Mouse (Mus musculus) ZHBTc4 (cell line): Measurements from ENCODE around the gene Cacna2d2.
"Not testable (repeated sequence)": the region's sequence is repeated elsewhere in the genome, so short reads cannot be mapped to it uniquely, and the experiment has no call there.

Experiments used
- DNase-seq: peaks from one replicate; pipeline ENCODE4 v3.0.0-alpha.2; 2011; ENCODE audit warnings: low read depth, low spot score

Cacna2d2 gene

GRCm38 (mm10) chr9:107553541-107554318 lies 154.3 kb downstream of the Cacna2d2 start:
- DNase-seq, result no peak

- peak; percentile 99 for DNase-seq
Observed at GRCm38 (mm10) chr9:107554319-107554825, 155.0 kb downstream of the Cacna2d2 start.

DNA sequence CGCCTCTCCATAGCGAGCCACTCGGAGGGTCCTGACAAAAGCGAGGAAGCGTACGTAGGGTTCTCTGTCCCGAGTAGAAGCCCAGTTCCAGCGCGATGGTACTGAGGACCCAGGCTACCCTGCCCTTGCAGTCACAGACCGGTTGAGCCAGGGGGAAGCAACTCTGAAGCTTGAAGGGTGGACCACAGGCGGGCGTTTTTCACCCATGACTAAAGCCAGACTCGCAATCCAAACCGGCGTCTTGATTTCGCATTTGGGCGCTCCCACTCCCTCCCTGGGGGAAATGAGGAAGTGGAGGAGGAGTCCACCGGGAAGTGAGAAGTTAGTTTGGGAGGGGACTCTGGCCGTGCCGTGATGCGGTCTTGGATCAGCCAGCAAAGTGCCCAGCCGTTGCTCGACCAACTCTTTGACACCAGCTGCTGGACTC lies 155.6 kb downstream of the Cacna2d2 start:
- DNase-seq, result peak; percentile 82

DNA sequence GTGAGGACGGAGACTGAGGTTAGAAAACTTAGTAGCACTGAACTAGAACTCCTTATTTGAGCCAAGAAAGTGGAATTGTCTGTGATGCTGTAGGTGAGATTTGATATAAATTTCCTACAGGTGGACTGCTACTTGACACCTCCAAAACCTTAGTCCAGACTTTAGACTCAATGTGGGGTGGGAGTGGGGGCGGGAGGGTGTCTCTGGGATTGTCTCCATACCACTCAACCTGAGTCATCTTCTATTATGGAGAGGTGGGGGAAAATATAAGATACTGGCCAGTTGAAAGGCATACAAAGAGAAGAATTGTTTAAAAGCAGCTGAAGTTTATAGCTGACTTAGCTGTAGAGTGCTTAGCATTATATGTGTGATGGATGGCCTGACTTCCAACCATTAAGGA lies 156.3 kb downstream of the Cacna2d2 start:
- DNase-seq, result no peak

- DNase-seq, result no peak
Observed at GRCm38 (mm10) chr9:107556346-107556745, 156.9 kb downstream of the Cacna2d2 start.

DNA sequence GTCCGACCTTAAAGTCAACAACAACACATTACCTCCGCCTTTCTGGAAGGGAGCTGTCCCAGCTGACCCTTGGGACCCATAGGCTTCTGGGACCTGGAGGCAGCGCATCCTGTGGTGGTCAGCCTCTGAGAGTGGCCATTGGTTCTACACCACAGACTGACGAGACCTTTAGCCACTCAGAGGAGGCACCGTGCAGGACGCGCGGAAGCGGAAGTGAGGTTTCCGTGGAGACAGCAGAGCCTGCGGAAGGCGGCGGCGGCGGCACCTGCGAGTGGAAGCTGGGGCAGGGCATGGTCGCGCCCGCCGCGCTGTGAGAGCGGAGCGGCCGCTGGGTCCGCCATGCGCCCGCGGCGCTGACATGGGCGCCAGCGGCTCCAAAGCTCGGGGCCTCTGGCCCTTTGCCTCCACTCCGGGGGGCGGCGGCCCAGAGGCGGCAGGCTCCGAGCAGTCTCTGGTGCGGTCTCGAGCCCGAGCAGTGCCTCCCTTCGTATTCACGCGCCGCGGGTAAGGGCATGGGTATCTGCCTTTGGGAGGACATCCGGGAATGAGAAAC lies 163.7 kb downstream of the Cacna2d2 start, which contains the start of gene Tusc2:
Gene Tusc2 (plus strand): TSS at position 227 of the 553 bp plus-strand sequence.
- DNase-seq, result peak; percentile 96

GRCm38 (mm10) chr9:107565556-107565955 lies 166.1 kb downstream of the Cacna2d2 start:
- DNase-seq, result not testable (repeated sequence)

DNA sequence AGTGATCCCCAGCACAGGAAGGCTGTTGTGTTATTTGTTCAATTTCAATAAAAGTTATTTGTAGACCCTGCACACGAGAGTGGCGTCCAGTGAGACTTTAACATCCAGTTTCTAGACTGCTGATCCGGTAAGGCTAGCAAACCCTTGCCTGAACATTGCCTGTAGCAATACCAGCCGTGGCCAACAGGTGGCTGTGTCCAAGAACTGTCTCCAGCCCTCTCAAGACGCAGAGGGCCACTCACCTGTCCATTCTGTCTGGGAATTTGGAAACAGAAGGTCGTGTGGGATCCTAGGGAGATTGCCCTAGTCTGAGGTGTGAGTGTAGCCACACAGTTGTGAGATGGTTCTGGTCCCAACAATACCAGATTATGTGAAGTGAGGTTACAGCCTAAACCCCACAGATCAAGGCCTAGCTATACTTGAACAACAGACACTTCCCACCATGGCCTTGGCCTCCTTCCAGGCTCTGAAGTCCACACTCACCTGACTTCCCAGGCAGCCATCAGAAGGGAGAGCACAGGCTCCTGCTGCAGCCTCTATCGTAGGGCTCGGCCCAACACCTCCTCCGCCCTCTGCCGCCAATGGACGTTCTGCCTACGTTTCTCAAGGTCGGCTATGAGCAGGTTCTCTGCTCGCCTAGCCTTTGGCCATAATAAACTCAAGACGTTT lies 166.8 kb downstream of the Cacna2d2 start:
- DNase-seq, result peak; percentile 78

DNA sequence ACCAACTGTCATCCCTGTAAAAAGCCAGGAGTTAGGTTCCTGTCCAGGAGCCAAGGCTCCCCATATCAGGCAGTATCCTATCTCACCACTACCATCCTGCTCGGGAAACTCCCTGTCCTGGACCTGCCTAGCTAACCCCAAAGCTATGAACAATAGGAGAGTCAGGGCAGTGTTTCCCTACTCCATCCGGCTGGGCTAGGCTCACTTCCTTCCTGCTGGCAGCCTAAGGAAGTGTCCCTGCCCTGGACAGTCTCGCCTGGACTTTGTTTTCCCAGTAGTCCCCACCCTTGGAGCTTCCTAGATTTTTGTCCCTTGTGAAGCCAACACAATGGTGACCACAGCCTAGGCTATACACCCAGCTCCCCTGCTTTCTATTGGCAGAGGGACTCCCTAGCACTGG lies 167.4 kb downstream of the Cacna2d2 start:
- no peak for DNase-seq

DNA sequence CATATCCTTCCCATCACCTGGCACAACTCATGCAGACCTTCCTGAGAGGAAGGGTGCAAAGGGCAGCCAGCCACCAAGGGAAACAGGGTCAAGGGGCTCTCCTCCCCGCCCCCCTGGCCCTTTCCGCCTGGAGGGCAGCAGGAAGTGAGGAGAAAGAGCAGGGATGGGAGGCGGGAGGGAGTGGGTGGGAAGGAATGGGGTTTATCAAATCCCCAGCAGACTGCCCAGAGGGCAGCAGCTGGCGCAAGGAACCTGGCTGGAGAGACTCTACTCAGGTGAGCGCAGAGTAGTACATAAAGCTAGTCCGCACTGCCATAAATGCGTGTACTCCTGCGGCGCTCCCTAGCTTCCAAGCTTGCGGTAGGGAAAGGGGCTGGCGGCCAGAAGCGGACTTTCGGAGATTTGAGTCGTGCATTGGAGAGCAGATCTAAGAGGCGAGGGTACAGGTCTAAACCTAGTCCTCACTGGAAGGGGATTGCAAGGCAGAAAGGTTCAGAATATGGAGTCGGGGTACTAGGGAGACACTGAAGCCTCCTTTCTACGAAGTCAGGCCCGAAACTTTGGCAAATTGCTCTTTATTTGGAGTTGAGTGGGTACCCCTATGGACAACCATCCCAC lies 168.4 kb downstream of the Cacna2d2 start, which contains the start of gene Hyal2:
Gene Hyal2 (plus strand): TSS at position 244 of the 618 bp plus-strand sequence.
- no peak for DNase-seq

- peak; percentile 95 for DNase-seq
Observed at GRCm38 (mm10) chr9:107568331-107569261, 169.2 kb downstream of the Cacna2d2 start.

DNA sequence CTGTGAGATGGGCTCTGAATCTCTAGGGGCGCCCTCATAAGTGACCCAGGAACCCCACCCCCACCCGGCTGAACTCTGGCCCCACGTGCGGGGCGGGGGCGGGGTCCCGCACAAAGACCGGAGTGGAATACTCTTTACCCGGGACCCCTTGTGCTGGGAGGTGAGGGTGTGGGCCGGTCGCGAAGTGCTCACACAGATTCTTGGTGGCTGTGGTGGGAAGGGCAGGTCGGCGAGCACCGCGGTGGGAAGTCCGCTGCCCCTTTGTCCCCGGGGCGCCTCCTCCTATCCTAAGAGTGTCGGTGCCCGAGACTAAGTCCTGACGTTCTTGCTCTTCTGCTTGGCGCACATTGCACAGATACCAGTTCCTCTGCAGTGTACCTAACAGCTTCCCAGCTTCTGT lies 169.9 kb downstream of the Cacna2d2 start:
- DNase-seq, result no peak

DNA sequence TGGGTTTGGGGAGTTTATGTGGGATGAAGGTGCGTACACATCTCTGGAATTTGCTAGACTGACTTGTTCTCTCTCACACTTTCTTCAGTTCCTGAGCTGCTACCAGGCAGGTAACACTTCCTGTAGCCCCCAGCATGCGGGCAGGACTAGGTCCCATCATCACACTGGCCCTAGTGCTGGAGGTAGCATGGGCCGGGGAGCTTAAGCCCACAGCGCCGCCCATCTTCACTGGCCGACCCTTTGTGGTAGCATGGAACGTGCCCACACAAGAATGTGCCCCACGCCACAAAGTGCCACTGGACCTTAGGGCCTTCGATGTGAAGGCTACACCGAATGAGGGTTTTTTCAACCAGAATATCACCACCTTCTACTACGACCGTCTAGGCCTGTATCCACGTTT lies 170.6 kb downstream of the Cacna2d2 start:
- DNase-seq, result no peak

DNA sequence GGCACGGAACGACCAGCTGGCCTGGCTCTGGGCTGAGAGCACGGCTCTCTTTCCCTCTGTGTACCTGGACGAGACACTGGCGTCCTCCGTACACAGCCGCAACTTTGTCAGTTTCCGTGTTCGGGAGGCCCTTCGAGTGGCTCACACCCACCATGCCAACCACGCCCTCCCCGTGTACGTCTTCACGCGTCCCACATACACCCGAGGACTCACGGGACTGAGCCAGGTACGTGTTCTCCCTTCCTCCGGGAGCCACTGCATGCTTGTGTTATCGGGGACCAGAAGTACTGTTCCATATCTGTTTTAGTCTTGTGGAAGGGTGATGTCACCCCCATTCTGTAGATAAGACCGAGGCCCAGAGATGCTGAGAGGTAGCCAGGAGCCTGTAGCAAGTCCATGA lies 171.4 kb downstream of the Cacna2d2 start:
- DNase-seq, result no peak

DNA sequence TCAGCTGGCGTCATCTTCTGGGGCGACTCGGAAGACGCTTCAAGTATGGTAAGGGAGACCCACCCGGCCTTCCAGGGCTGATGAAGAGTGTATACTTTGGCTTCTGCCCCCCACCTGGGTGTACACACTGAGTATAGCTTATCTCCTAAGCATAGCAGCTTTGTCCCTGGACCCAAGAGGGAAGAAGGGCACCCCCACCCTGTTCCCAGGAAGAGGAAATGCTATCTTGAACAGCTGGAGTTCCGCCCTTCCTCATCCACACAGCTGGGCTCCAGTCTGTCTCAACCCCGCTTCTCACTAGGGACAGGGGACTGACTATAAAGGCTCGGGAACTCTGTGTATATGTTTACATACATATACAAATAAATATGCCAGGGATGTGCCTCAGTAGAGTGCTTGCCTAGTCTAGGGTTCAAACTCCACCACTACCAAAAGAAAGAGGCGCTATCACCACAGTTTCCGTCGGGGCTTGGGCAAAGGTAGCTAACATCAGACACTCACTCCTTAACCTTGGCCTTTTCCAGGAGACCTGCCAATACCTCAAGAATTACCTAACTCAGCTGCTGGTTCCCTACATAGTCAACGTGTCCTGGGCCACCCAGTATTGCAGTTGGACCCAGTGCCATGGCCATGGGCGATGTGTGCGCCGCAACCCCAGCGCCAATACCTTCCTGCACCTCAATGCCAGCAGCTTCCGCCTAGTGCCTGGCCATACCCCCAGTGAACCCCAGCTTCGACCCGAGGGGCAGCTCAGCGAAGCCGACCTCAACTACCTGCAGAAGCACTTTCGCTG lies 172.3 kb downstream of the Cacna2d2 start:
- DNase-seq, result no peak

DNA sequence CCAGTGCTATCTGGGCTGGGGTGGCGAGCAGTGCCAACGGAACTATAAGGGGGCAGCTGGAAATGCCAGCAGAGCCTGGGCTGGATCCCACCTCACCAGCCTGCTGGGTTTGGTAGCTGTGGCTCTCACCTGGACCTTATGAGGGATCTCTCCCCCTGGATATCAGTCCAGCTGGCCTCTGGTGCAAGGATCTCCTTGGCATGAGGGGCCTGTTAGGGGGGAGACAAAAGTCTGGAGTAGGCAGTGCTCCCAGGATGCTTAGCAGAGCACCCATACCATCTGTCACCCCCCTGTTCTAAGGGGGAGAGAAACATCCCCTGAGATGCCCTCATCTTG lies 172.9 kb downstream of the Cacna2d2 start:
- no peak for DNase-seq

- peak; percentile 77 for DNase-seq
Observed at GRCm38 (mm10) chr9:107573774-107574173, 174.4 kb downstream of the Cacna2d2 start.

DNA sequence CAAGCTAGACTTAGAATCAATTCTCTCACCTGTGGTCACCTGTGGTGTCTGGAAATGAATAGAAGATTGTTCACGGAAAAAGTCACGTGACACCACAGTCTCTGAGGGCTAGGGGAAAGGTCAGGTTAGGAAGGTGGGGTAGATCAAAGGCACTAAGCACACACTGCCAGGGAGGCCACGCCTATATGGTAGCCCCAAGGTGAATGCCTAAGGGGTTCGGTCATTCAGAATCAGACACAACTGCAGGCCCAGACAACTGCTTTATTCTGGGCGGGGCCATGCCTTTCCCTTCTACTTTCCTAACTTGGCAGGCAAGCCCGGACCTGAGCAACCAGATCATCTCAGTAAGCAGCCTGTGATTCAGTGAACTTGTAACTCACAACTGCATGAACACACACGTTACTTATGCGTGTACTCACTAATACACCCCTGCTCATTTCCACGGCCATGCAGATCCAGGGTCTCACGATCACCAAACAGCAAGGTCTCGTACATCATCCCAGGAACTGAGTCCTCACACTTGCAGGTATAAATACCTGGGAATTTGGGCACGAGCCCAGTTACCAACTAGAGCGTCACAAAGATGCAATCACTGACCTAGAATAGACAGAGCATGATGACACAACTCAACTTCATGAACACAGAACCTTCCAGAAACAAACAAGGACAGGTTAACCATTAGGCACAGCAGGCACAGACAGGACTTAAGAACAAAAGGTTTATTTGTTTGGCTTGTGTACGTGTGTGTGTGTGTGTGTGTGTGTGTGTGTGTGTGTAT lies 176.4 kb downstream of the Cacna2d2 start:
- DNase-seq, result peak; percentile 96

DNA sequence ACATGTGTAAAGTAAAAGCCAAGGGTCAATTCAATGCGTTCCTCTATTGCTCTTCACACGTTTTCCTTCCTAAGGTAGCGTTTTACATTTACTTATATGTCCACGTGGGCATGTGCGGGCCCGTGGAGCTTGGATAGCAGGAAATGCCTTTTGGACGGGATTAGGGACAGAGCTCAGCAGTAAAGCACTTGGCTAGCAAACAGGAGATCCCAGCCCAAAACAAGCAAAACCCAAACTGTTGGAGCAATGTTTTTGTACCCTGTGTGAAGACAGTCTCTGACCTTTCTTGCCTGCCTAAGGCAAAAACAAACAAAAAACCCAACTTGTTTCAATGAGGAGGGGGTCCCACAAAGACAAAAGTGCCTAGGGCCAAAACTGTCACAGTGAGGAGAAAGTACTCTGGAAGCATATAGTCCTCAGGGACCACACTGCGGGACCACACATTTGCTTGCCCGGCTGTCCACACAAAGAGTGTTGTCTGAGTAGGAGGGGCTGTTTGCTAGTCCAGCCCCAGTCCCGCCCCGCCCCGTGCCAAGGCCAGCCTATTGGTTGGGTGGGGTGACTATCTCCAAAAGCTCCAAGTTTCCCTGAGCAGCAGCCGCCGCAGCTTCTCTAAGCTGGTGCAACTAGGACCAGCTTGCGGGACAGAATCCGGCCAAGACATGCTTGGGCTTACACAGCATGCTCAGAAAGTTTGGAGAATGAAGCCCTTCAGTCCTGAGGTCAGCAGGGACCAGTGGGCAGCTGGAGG lies 177.1 kb downstream of the Cacna2d2 start, which contains the start of gene Hyal1:
Gene Hyal1 (plus strand): TSS at position 571 of the 751 bp plus-strand sequence.
- peak; percentile 96 for DNase-seq
